Mouse (Mus musculus) limb, embryonic 14.5 days (tissue): ENCODE data around the gene Ttbk2. TPM values are rescaled to one million over a fixed set of nuclear protein-coding genes. Genes with fewer than 3 reads are reported as not detected.

Experiments
- ATAC-seq: fragments of 200-750 bp; cut with Nextera tagmentation; 2 replicates; pipeline ENCODE4 v1.8.0; 2017; ENCODE audit warnings: low read depth, moderate number of reproducible peaks, moderate TSS enrichment; ENCODE audit not compliant: low FRiP score
- DNase-seq: peaks from one replicate; pipeline ENCODE4 v3.0.0-alpha.2; 2015; ENCODE audit warnings: low spot score
- H3K27ac ChIP-seq: fragments of 300-500 bp; sonication (generic); replicated peaks from 2 replicates; pipeline ENCODE4 v1.5.1; 2014; ENCODE audit warnings: low read depth, mild to moderate bottlenecking, low read length, moderate library complexity, mixed read lengths
- H3K27me3 ChIP-seq: fragments of 300-500 bp; sonication (generic); 2 replicates; pipeline ENCODE4 v1.6.1; 2014; ENCODE audit warnings: low read length, mixed read lengths; ENCODE audit not compliant: control insufficient read depth, insufficient read depth
- H3K36me3 ChIP-seq: fragments of 300-500 bp; sonication (generic); 2 replicates; pipeline ENCODE4 v1.6.1; 2014; ENCODE audit warnings: mild to moderate bottlenecking, low read length, moderate library complexity, mixed read lengths; ENCODE audit not compliant: control insufficient read depth, insufficient read depth
- H3K4me1 ChIP-seq: fragments of 300-500 bp; sonication (generic); 2 replicates; pipeline ENCODE4 v1.6.1; 2014; ENCODE audit warnings: antibody characterized with exemption, low read length, mixed read lengths; ENCODE audit not compliant: control insufficient read depth, insufficient read depth
- H3K4me2 ChIP-seq: fragments of 300-500 bp; sonication (generic); replicated peaks from 2 replicates; pipeline ENCODE4 v1.6.1; 2014; ENCODE audit warnings: low read depth, mild to moderate bottlenecking, low read length, moderate library complexity; ENCODE audit not compliant: severe bottlenecking
- H3K4me3 ChIP-seq: fragments of 300-500 bp; sonication (generic); replicated peaks from 2 replicates; pipeline ENCODE4 v1.5.1; 2014; ENCODE audit warnings: low read length
- H3K9ac ChIP-seq: fragments of 300-500 bp; sonication (generic); 2 replicates; pipeline ENCODE4 v1.6.1; 2014; ENCODE audit warnings: mild to moderate bottlenecking, low read depth, low read length, moderate library complexity; ENCODE audit not compliant: severe bottlenecking
- H3K9me3 ChIP-seq: fragments of 300-500 bp; sonication (generic); 2 replicates; pipeline ENCODE4 v1.6.1; 2016; ENCODE audit warnings: low read length; ENCODE audit not compliant: control insufficient read depth
- POLR2A ChIP-seq: fragments of 200-500 bp; IDR thresholded peaks from 2 replicates; pipeline ENCODE4 v1.8.0; 2012; ENCODE audit warnings: inconsistent platforms, mild to moderate bottlenecking, moderate library complexity, borderline replicate concordance; ENCODE audit not compliant: insufficient read depth, insufficient read length; ENCODE audit errors: extremely low read depth
- WGBS: fragments of 180-500 bp; shearing (Covaris S2); extraction: QIAGEN DNeasy Blood & Tissue Kit; methylation state at CpG from one replicate; pipeline ENCODE4 v1.1.7; 2014; 5-methylcytosine and 5-hydroxymethylcytosine counted together
- polyA plus RNA-seq, 2 experiments: library from polyadenylated mRNA; depleted of rRNA in 1 of 2; stranded (reverse) in 1 of 2; unstranded in 1 of 2; fragments of >200 nt; fragmentation: Nextera tagmentation in 1 of 2; extraction: Ambion mirVana in 1 of 2; gene quantifications; 2 replicates each; pipeline versions ENCODE4 v1.2.1 to v1.2.3; 2012 to 2014

The Ttbk2 gene
- polyA plus RNA-seq, 2 experiments, result 5.5 to 6.7 TPM

GRCm38 (mm10) chr2:120745496-120745895 is 104.9 kb downstream of the Ttbk2 start:
- Histone ChIP-seq H3K4me2 (no peak overlapping the region), H3K4me3 (no peak overlapping the region), H3K4me1 (no peaks in the 10 kb centered on the region), H3K27ac (no peak overlapping the region), H3K36me3 (peaks cover 45% of the 10 kb centered on the region), H3K9me3 (no peaks in the 10 kb centered on the region), H3K27me3 (no peaks in the 10 kb centered on the region), H3K9ac (no peak overlapping the region)
- no peak for TF ChIP-seq POLR2A
- ATAC-seq (no peak), DNase-seq (no peak)
- 87% methylated on average over 1 of the region's 1 CpGs for WGBS

GRCm38 (mm10) chr2:120731877-120732530 is 118.4 kb downstream of the Ttbk2 start:
- DNase-seq, result no peak
- Histone ChIP-seq H3K9ac (peak overlapping the region; percentile 86; the same call in 1 of the 2 replicates), H3K36me3 (peaks cover 21% of the 10 kb centered on the region), H3K9me3 (no peaks in the 10 kb centered on the region), H3K27me3 (no peaks in the 10 kb centered on the region), H3K4me2 (peak overlapping the region; percentile 96), H3K27ac (peak overlapping the region; percentile 89; the same call in 1 of the 2 replicates), H3K4me3 (peak overlapping the region; percentile 89), H3K4me1 (peaks cover 27% of the 10 kb centered on the region)
- ATAC-seq, result no peak
- 49% methylated on average over 7 of the region's 7 CpGs for WGBS
- TF ChIP-seq POLR2A, result no peak

- ATAC-seq (peak; percentile 98), DNase-seq (peak; percentile 93)
- H3K27ac ChIP-seq, result peak overlapping the region; percentile 89
- peaks cover 28% of the 10 kb centered on the region for H3K36me3 ChIP-seq
- peak; percentile 84; the same call in 1 of the 2 replicates for TF ChIP-seq POLR2A
- peak overlapping the region; percentile 96 for H3K4me2 ChIP-seq
- WGBS, result 0% methylated on average over 44 of the region's 61 CpGs
- H3K9me3 ChIP-seq, result no peaks in the 10 kb centered on the region
- peaks cover 27% of the 10 kb centered on the region for H3K4me1 ChIP-seq
- H3K4me3 ChIP-seq, result peak overlapping the region; percentile 89
- no peaks in the 10 kb centered on the region for H3K27me3 ChIP-seq
- H3K9ac ChIP-seq, result peak overlapping the region; percentile 86
Measured at GRCm38 (mm10) chr2:120731167-120731862, 119.1 kb downstream of the Ttbk2 start.

- peak overlapping the region; percentile 89 for H3K27ac ChIP-seq
- peaks cover 27% of the 10 kb centered on the region for H3K4me1 ChIP-seq
- peaks cover 34% of the 10 kb centered on the region for H3K36me3 ChIP-seq
- under 1% methylated on average over 31 of the region's 50 CpGs for whole genome bisulfite sequencing
- no peak for TF ChIP-seq POLR2A
- H3K9ac ChIP-seq, result peak overlapping the region; percentile 86
- no peak; the same call in 1 of the 2 replicates for ATAC-seq
- H3K9me3 ChIP-seq, result no peaks in the 10 kb centered on the region
- no peaks in the 10 kb centered on the region for H3K27me3 ChIP-seq
- H3K4me2 ChIP-seq, result peak overlapping the region; percentile 96
- DNase-seq, result no peak
- peak overlapping the region; percentile 89 for H3K4me3 ChIP-seq
Measured at GRCm38 (mm10) chr2:120730639-120731166, 119.7 kb downstream of the Ttbk2 start.

GRCm38 (mm10) chr2:120729775-120730585 is 120.4 kb downstream of the Ttbk2 start:
- no peak for ATAC-seq
- DNase-seq, result no peak
- H3K9ac ChIP-seq, result peak overlapping the region; percentile 86
- TF ChIP-seq POLR2A, result no peak
- no peaks in the 10 kb centered on the region for H3K9me3 ChIP-seq
- peak overlapping the region; percentile 96 for H3K4me2 ChIP-seq
- no peaks in the 10 kb centered on the region for H3K27me3 ChIP-seq
- H3K36me3 ChIP-seq, result peaks cover 41% of the 10 kb centered on the region
- H3K4me3 ChIP-seq, result peak overlapping the region; percentile 89
- H3K4me1 ChIP-seq, result peaks cover 27% of the 10 kb centered on the region
- no peak overlapping the region for H3K27ac ChIP-seq
- WGBS, result 7% methylated on average over 23 of the region's 23 CpGs
